Mouse (Mus musculus): ENCODE results near the gene Zdhhc12. TPM values are rescaled to one million over a fixed set of nuclear protein-coding genes. Genes with fewer than 3 reads are reported as not detected.

Zdhhc12 gene
- total RNA-seq, 2 experiments from 2014 or later = 2.1 to 2.8 TPM

Other genes with a start within 250 kb of the Zdhhc12 start
- 1 to 10 TPM; 1.6 to 1.7 TPM for gene Cercam, start 224.5 kb downstream of the Zdhhc12 start, total RNA-seq (2021)
- 10 to 100 TPM; 10.4 to 11.9 TPM for gene Odf2, start 204.4 kb downstream of the Zdhhc12 start, total RNA-seq (2021)
- 10 to 100 TPM; 23.1 to 23.9 TPM for gene Gle1, start 158.2 kb downstream of the Zdhhc12 start, total RNA-seq (2021)
- 10 to 100 TPM; 32.7 to 43.1 TPM for gene Sptan1, start 128.1 kb downstream of the Zdhhc12 start, total RNA-seq (2021)
- 1 to 10 TPM; 3.6 to 4.3 TPM for gene Wdr34, start 44.8 kb downstream of the Zdhhc12 start, total RNA-seq (2021)
- 100 to 1,000 TPM in 1 of 2 experiments, 10 to 100 TPM in 1; 87.1 to 104 TPM for gene Set, start 36.3 kb downstream of the Zdhhc12 start, total RNA-seq (2021)
- gene Pkn3, start 16.0 kb downstream of the Zdhhc12 start, total RNA-seq (2021) = 1 to 10 TPM; 2.5 to 3.9 TPM
- gene Zer1, start 30.9 kb upstream of the Zdhhc12 start, total RNA-seq (2021) = 10 to 100 TPM; 23.5 to 24.1 TPM
- gene Tbc1d13, start 40.1 kb upstream of the Zdhhc12 start, total RNA-seq (2021) = 10 to 100 TPM; 11.7 to 12.0 TPM
- gene Endog, start 77.8 kb upstream of the Zdhhc12 start, total RNA-seq (2021) = 10 to 100 TPM; 50.1 to 52.0 TPM
- 1 to 10 TPM; 4.2 to 4.7 TPM for gene Spout1, start 84.8 kb upstream of the Zdhhc12 start, total RNA-seq (2021)
- gene Kyat1, start 112.2 kb upstream of the Zdhhc12 start, total RNA-seq (2021) = 10 to 100 TPM; 25.3 to 26.9 TPM
- 10 to 100 TPM; 24.5 to 28.4 TPM for gene Lrrc8a, start 144.1 kb upstream of the Zdhhc12 start, total RNA-seq (2021)
- 1 to 10 TPM in 1 of 2 experiments, under 1 TPM in 1; 0.55 to 1.2 TPM for gene Gm28035, start 146.9 kb upstream of the Zdhhc12 start, total RNA-seq (2021)
- 10 to 100 TPM; 10.4 to 18.7 TPM for gene Phyhd1, start 172.6 kb upstream of the Zdhhc12 start, total RNA-seq (2021)
- 1 to 10 TPM in 1 of 2 experiments, not detected in 1; 1.1 TPM for gene Gm28038, start 187.4 kb upstream of the Zdhhc12 start, total RNA-seq (2021)
- 10 to 100 TPM; 20.9 to 22.4 TPM for gene Dolk, start 192.7 kb upstream of the Zdhhc12 start, total RNA-seq (2021)
- gene Nup188, start 192.7 kb upstream of the Zdhhc12 start, total RNA-seq (2021) = 1 to 10 TPM; 6.8 to 7.8 TPM